Mouse (Mus musculus) urinary bladder, postnatal 10 days (tissue): Measurements from ENCODE around the gene Setd1a.
"Not testable (repeated sequence)": the region's sequence is repeated elsewhere in the genome, so short reads cannot be mapped to it uniquely, and the experiment has no call there.

Experiments used
- DNase-seq: peaks from one replicate; pipeline ENCODE4 v3.0.0; 2022; ENCODE audit warnings: low spot score

Gene Setd1a

DNA sequence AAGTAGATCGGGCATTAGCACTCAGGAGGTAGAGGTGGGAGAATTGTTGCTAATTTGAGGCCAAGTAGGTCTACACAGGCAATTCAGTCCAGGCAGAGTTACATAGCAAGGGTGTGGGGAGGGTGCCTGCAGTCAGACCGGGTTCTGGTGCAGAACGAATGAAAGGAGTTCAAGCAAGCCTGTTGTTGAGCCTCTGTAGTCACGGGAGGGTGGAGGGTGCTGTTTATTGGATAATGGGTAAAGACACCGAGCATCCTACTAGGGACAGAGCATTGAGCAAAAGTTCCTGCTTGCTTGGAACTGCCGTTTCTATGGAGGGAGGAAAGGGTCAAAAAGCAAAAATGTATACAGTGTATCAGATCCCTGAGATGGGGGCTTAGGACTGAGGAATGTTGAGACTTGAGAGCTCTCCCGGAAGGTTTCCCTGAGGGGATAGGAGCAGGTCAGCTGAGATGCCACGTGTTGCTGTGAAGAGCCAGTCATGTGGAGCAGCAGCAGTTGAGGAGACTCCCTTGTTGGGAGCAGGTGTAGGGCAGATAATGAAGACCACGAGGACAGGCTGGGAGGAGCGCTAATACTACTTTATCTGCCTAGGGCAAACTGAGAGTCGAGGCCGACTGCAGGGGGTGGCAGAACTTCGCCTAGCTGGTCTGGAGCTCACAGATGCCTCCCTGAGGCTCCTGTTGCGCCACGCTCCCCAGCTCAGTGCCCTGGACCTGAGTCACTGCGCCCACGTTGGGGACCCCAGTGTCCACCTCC is 9.4 kb upstream of the Setd1a start:
- DNase-seq = no peak

DNA sequence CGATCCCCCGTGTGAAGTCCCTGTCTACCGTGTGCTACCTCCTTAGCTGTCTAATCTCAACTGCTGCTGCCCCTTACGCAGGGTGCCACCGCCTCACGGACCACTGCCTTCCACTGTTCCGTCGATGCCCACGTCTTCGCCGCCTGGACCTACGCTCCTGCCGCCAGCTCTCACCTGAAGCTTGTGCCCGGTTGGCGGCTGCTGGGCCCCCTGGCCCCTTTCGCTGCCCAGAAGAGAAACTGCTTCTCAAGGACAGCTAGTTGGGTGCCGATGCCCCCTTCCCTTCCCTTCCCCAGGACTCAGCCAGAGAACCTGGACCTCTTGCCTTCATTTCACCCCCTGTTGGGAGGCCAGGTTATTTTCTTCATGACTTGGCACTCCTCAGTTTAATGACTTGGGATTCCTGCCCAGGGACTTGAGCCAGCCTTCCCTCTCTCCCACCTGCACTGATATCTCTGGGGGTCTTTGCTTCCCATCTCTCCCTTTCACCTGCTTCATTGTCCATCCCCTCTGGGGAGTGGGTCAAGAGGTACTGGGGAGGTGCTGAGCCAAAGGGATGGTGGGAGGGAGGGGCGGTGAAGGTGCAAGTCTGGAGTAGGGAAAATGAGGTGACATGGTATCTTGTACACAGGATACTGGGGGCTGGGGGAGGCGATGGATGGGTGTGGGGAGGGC is 8.7 kb upstream of the Setd1a start:
- DNase-seq = no peak

DNA sequence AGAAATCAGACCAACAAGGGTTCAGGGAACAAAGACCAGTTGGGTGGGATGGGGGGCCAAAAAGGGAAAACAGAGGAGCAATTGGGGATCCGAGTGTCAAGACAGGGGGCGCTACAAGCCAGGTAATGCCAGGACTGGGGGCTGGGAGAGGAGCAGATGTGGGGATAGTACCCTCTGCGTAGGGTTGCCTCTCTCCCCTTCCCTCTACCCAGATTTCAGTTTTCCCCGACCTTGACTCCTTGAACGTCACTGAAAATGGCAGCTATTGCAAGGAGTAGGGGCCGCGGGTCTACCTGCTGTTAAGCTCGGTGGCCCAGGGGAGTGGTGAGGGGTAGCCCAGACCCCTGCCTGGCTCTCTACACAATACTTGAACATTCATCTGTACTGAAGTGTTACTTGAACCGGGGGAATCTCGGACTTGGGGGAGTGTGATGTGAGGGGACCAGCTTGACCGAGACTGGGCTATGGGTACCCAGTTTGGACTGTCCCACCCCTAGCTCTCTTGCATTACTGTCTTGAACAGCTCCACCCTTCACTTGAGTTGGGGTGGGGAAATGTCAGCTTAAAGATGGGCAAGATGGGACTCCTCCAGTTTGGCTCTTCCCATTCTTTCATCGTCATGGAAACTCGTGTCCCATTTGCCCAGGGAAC is 8.0 kb upstream of the Setd1a start:
- no peak for DNase-seq

DNA sequence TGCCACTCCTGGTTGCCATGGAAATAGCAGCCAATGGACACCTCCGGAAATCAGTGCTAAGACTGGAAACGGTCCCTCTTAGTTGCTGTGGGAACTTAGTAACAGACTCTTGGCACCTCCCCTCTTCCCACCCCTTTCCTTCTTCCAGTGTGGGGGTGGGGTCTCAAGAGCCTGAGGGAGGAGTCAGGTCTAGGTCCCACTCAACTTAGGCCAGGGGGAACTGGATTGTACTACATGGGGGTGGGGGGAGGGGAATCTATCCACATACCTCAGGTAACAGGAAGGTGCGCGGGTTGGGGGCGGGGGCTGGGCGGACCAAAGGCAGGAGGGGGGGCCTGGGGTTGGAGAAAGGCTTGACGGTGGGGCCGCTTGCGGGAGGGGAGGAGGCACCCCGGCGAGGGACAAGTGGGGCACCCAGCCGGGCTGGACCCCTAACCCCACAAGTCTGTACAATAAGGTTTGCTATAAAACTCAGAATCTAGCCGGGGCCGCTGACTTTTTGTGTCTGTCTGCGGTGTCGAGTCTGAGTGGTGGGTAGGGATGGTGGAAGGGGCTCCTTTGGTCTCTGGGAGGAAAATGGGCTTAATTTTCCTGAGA is 7.4 kb upstream of the Setd1a start:
- DNase-seq = peak; percentile 81

DNA sequence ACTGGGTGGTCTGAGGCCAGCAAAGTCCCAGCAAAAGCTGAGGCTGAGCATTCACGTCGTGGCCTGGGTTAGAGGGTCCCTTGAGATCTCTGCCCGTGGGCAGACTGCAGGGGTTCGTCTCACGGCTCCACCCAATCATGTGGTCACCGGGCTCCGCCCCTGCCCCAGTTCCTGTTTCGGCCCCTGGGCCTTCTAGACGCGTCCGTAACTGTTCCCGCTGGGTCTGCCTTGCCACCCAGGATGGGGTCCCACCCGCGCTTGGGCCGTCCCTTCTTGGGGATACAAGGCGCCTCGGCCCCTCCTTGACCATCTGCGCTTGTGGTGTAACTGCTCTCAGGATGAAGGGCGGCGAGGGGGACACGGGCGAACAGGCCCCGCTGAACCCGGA is 6.8 kb upstream of the Setd1a start, which contains the start of gene Orai3:
Gene Orai3 (plus strand): TSS at position 165 of the 388 bp plus-strand sequence.
- DNase-seq = no peak

DNA sequence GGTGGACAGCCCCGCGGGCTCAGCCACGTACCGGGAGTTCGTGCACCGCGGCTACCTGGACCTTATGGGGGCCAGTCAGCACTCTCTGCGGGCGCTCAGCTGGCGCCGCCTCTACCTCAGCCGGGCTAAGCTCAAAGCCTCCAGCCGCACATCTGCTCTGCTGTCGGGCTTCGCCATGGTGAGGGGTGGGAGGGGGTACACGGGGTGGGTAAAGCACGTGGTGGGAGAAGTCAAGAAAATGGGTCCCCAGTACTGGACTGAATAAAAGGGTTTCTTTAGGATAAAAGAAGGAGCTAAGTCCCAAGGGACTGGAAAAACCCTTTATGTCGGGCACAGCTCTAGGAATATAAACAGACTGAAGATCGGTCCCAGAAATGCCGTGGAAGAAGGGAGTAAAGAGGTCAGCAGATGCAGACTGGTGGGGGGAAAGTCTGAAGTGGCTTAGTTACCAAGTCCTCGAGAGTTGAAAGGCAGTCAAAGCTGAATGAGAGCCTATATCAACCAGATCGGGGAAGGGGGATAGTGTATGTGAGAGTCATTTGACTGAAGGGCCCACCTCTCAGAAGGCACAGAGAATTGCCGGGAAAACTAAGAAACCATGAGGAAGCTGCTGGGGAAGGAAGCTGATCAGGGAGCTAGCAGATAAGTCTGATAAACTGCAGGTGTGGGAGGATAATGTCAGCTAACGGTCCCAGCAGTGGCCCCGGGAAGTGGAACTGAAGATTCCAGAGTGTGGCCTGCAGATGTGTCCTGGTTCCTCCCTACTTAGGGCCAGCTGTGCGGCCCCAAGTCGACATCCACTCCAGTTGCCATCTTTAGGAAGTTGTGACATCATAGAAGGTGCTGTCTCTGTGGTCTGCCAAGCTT is 6.2 kb upstream of the Setd1a start:
- DNase-seq = no peak

DNA sequence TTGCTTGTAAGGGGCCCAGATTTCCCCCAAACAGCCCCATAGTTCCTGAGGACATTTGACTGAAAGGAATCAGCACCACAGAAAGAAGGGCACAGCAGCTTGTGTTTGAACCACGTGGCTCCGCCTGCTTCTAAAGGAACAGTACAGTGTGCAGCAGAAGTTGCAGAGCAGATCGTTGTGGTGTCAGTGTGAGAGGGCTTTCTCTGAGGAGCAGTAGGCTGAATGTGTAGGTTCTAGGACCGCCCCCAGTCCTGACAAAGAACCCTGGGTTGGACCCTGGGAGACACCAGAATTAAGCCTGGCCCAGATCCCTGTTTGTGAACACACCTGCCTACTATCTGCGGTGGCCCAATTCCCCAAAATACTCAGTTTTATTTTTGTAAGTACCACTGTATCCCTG is 5.2 kb upstream of the Setd1a start:
- no peak for DNase-seq

DNA sequence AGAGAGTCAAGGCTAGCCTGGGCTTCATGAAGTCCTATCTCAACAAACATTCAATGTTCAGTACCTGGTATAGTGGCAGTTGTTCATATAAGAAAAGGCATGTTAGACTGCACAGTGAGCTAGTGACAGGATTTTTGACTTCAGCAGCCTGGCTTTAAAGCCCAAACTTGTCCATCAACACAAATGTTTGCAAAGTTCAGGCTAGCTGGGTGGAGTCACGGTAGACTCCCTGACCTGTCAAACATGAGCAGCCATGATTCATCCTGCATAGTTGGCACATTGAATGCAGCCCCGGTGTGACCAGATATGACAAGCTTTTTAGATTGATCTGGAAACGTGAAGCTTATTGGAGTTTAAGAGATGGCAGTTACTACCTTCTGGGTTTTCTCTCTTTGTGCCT is 4.4 kb upstream of the Setd1a start:
- DNase-seq = no peak

DNA sequence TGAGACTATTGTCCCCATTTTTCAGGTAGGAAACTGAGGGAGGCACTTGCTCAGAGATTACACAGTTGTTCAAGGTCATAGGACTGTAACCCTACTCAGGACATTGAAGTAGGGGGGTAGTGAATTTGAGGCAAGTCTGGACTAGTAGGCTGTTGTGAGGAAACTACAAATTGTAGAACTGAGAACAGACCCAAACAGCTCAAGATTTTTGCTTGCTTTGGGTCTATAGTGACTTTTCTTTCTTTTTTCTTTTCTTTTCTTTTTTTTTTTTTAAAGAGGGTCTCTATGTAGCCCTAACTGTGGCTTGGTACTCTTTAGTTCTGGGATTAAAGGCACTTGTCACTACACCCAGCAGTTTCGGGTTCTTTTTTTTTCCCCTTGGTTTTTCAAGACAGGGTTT is 3.9 kb upstream of the Setd1a start:
- no peak for DNase-seq

DNA sequence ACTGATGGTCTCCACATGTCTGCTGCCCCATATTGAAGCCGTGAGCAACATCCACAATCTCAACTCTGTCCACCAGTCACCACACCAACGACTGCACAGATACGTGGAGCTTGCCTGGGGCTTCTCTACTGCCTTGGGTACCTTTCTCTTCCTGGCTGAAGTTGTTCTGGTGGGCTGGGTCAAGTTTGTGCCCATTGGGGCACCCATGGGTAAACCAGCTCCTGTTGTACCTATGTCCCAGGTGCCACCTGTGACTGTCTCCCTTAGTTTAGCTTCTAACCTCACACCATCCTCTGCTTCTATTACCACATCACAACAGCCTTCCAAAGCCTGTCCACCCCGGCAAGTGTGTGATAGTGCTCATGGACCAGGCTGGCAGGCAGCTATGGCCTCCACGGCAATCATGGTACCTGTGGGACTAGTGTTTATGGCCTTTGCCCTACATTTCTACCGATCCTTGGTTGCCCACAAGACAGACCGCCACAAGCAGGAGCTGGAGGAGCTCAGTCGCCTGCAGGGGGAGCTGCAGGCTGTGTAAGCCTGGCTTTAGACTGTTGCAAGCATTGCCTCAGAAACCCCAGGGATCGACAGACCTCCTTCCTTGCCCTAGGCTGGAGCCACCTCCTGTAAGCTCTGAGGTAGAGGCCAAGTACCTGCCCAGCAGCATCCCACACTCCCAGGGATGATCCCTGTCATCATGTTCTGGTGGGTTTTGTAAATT is 2.6 kb upstream of the Setd1a start:
- DNase-seq = no peak

DNA sequence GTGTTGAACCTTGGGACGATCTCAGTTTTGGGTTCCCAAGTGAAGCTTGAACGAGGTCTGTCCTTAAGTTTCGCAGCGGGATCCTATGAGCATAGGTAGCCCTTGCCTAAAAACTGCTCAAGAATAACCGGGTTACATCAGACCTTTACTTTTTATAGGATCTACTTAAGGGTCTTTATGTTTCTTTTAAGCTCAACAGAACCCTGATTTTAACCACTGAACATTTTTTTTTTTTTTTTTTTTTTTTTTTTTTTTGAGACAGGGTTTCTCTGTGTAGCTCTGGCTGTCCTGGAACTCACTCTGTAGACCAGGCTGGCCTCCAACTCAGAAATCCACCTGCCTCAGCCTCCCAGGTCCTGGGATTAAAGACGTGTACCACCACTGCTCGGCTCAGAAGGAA is 633 bp upstream of the Setd1a start:
- not testable (repeated sequence) for DNase-seq

DNA sequence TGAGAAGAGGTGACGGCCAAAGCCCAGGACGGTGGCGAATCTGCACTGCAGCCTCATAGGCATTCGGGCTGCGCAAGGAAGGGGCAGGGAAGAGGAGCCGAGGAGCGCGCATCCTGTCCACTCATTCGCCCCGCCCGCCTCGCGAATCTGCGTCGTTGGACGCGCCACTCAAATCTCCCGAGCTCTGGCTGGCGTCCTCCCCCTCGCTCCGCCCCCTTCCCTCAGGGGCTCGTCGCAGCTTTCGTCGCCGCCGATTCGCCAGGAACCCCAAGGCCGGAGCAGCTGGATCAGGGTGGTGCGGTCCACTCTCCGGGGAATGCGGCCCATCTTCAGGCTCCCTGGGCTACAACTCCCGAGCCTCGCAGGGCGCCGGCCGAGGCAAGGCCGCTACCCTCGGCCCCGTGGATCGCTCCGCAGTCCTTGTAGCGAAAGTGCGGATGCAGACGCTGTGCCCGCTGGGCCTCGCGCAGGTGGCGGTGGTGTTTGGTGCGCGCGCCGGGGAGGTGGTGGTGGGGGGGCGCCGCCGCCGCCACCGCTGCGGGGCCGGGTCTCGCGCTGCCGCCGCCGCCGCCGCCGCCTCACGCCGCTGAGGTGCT is 506 bp downstream of the Setd1a start:
- DNase-seq = peak; percentile 91

DNA sequence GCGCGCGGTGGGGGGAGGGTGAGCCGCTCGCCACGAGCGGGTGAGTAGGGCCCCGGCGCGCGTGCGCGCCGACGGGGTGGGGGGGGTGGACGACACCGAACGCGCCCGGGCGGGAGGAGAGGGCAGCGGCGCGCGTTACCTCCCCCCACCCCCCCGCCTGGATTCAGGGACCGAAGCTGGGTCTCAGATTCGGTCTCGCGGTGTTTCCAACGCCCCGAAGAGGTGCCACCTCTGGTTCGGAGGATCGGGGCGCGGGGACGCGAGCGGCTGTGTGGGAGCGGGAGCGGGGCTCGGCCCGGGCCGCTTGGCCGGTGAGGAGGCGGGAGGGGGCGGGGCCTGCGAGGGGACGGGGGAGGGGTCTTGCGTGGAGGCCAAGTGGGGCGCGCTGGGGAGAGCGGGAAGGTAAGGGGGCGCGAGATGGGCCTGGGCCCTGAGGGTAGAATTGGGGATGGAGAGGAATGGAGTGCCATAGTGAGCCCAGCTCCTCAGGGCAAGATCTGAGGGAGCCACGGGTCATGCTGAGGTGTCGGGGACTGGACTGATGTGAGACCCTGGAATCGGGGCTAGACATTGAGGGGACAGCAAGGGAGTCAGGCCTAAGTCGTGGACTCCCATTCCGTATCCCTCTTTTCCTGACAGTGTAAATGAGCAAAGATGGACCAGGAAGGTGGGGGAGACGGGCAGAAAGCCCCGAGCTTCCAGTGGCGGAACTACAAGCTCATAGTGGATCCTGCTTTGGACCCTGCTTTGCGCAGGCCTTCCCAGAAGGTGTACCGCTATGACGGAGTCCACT is 1.2 kb downstream of the Setd1a start:
- DNase-seq = no peak

DNA sequence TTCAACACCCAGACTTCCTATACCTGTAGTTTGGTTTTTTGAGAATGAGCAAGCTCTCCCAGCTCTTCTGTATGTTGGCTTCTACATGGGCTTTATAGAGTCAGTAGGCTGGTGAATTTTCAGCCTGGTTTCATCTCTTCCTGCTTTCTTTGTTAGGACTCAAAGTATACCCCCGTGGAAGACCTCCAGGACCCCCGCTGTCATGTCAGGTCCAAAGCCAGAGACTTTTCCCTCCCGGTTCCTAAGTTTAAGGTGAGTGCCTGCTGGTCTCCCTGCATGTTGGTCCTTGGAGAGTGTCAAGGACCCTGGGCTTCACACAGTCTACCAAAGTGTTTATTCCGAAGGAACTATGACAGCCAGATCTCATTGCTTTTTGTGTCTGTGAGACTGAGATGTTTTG is 1.9 kb downstream of the Setd1a start:
- no peak for DNase-seq

DNA sequence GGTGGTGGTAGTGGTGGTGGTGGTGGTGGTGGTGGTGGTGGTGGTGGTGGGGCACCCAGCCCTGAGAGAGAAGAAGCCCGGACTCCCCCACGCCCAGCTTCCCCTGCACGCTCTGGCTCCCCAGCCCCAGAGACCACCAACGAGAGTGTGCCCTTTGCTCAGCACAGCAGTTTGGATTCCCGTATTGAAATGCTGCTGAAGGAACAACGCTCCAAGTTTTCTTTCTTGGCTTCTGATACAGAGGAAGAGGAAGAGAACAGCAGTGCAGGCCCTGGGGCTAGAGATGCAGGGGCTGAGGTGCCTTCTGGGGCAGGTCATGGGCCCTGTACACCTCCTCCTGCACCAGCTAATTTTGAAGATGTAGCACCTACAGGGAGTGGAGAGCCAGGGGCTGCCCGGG is 8.8 kb downstream of the Setd1a start, which contains the start of gene Gm49388:
Gene Gm49388 (plus strand): TSS at position 301 of the 400 bp plus-strand sequence.
- DNase-seq = no peak

DNA sequence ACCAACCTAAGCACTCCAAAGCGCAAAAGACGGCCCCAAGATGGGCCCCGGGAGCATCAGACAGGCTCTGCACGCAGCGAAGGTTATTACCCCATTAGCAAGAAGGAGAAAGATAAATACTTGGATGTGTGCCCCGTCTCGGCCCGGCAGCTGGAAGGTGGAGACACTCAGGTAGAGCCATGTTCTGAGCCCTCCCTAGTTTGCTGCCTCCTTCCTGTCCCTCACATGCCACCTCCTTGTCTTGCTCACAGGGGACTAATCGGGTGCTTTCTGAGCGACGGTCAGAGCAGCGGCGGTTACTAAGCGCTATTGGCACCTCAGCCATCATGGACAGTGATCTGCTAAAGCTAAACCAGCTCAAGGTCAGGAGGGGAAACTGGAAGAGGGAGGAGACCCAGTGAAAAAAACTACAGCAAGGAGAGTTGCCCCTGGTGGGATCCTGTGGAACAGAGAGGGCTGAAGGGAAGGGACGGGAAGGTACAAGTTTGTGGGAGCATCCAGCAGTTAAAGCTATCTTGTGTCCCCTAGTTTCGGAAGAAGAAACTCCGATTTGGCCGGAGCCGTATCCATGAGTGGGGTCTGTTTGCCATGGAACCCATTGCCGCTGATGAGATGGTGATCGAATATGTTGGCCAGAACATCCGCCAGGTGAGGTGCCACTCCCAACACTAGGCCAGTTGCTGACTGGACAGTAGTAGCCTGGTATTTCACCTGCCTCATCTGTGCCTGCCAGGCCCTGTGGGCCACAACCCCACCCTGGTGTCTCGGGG is 20.8 kb downstream of the Setd1a start:
- DNase-seq = no peak

DNA sequence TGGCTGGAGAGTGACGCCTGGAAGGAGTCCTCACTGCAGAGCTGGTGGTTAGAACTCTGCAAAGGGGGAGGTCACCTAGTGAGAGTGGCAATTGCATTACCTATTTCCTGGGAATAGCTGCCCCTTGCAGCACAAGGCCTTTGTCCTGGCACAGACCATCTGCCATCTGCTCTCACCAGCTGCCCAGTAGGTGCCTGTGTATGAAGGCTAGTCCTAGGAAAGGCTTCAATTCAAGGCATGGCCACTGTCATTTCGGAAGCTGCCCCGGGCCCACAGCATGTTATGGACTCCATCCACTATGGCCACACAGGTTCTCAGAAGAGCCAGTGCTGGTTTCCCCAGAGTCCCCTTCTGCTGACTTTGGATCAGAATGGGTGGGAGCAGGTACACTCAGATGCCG is 22.1 kb downstream of the Setd1a start:
- no peak for DNase-seq

DNA sequence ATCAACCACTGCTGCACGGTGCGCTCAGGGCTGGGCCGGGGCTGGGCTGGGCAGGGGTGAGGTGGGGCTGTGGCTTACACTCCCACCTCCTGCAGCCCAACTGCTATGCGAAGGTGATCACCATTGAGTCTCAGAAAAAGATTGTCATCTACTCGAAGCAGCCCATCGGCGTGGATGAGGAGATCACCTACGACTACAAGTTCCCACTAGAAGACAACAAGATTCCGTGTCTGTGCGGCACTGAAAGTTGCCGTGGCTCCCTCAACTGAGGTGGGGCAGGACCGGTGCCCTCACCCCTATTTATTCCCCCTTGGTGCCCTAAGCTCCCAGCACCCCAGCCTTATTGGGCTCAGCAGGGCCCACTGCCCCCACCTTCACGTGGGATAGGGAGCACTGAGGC is 22.7 kb downstream of the Setd1a start:
- no peak for DNase-seq

DNA sequence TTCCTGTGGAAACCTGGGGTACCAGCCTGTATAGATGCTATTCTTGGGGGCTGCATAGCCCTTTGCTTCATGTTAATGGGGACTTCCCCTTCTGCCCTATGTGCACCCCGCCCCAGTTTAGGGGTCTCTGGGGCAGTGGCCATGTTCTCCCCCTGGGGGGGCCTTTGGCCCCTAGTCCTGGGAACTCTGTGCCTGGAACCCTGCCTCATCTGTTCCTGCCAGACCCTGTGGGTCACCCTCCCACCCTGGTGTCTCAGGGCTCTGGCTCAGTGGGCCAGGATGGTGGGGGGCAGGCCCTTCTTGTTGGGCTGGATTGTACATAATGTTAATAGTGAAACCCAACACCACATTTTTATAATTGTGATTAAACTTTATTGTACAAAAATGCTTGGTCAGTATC is 23.3 kb downstream of the Setd1a start:
- DNase-seq = no peak
